Mouse (Mus musculus): Measurements from ENCODE around the gene Bbip1.
"Not testable (repeated sequence)": the region's sequence is repeated elsewhere in the genome, so short reads cannot be mapped to it uniquely, and the experiment has no call there.

DNA sequence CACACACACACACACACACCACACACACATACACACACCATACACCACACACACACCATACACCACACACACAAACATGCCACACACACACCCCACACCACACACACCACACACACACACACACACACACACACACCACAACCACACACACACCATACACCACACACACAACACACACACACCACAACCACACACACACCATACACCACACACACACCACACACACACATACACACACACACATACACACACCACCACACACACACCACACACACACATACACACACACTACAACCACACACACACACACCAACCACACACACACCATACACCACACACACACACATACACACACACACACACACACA is 37.7 kb downstream of the Bbip1 start:
- not testable (repeated sequence) for TF ChIP-seq CTCF (IDR thresholded peaks at IDR 0.05; ENCODE audit: low read depth, low read length); TAL1 (conservative IDR thresholded peaks at IDR 0.05; ENCODE audit: low read depth, low read length); GATA2 (IDR thresholded peaks at IDR 0.05; ENCODE audit: borderline replicate concordance, low read depth, low read length); GATA1 (IDR thresholded peaks at IDR 0.05; ENCODE audit: borderline replicate concordance, low read length)
- TF ChIP-seq POLR2AphosphoS5 (IDR thresholded peaks at IDR 0.05; ENCODE audit: insufficient replicate concordance, low read depth, low read length): 0 out of 2 replicates have a peak, but pooled peaks have one; percentile 28

All from G1E (cell line).